ENCODE assay signal across 28 mouse cellular contexts in genomic region chr9:53835039-53835438, GRCm38 (mm10). TPM values are rescaled to one million over a fixed set of nuclear protein-coding genes. Genes with fewer than 3 reads are reported as not detected.
DNase-seq lines count a peak whose midpoint lies in the region; ATAC-seq and TF ChIP-seq lines count a peak whose summit lies in the region.
"Had no signal": no experiment of that assay in that cellular context is flagged by ENCODE, and none has a peak within 500 bp of the region (broad histone marks: within the 10 kb centered on the region; RNA-seq: fewer than 3 reads in every experiment).

No protein-coding gene starts in this region.

- DNase-seq in gastrocnemius, adult 2 months: peak; percentile 59
- DNase-seq in gastrocnemius, adult 8-10 months (ENCODE audit: low spot score in 2 of 2): peak; percentile 17 to 31
- DNase-seq in gastrocnemius, postnatal 25 days: peak; percentile 57
- no peak for DNase-seq in limb, embryonic 10.5 days (ENCODE audit: low spot score)
- DNase-seq in midbrain, embryonic 14.5 days: no peak
- DNase-seq: adrenal gland, adult 8-10 months; adrenal gland, postnatal 25 days; cerebellum, adult 11-12 months; cerebellum, adult 8-10 months; cerebellum, postnatal 36 days; embryo, embryonic 11 days; heart, adult 18-20 months; heart, postnatal 10 days; heart, postnatal 36 days had no signal

- no peaks in the 10 kb centered on the region for H3K4me1 ChIP-seq in limb, embryonic 10.5 days
- H3K4me1 ChIP-seq in midbrain, embryonic 14.5 days (ENCODE audit: control insufficient read depth, insufficient read depth, low read length): no peaks in the 10 kb centered on the region
- H3K4me1 ChIP-seq in forebrain, embryonic 15.5 days: no peaks in the 10 kb centered on the region
- H3K4me1 ChIP-seq: embryonic facial prominence, embryonic 10.5 days; embryonic facial prominence, embryonic 13.5 days; forebrain, embryonic 12.5 days; heart, embryonic 12.5 days; heart, embryonic 15.5 days; hindbrain, embryonic 15.5 days had no signal

- H3K9ac ChIP-seq in midbrain, embryonic 14.5 days (replicated peaks; ENCODE audit: low read length): no peak overlapping the region
- H3K9ac ChIP-seq in forebrain, embryonic 15.5 days (replicated peaks): no peak overlapping the region
- H3K9ac ChIP-seq: embryonic facial prominence, embryonic 13.5 days; forebrain, embryonic 12.5 days; heart, embryonic 12.5 days; heart, embryonic 15.5 days; hindbrain, embryonic 15.5 days had no signal

- H3K9me3 ChIP-seq in limb, embryonic 10.5 days (replicated peaks): no peaks in the 10 kb centered on the region
- no peaks in the 10 kb centered on the region for H3K9me3 ChIP-seq in midbrain, embryonic 14.5 days (ENCODE audit: control insufficient read depth, low read length)
- no peaks in the 10 kb centered on the region for H3K9me3 ChIP-seq in forebrain, embryonic 15.5 days
- H3K9me3 ChIP-seq: embryonic facial prominence, embryonic 10.5 days; embryonic facial prominence, embryonic 13.5 days; forebrain, embryonic 12.5 days; heart, embryonic 12.5 days; heart, embryonic 15.5 days; hindbrain, embryonic 15.5 days had no signal

- intact Hi-C loops in gastrocnemius, adult 2 months (cut with DNase I): no loop called here

- no peak overlapping the region for H3K4me2 ChIP-seq in midbrain, embryonic 14.5 days (ENCODE audit: low read length)
- H3K4me2 ChIP-seq in forebrain, embryonic 15.5 days (replicated peaks): no peak overlapping the region
- H3K4me2 ChIP-seq: embryonic facial prominence, embryonic 13.5 days; forebrain, embryonic 12.5 days; heart, embryonic 12.5 days; heart, embryonic 15.5 days; hindbrain, embryonic 15.5 days had no signal

- no peak overlapping the region for H3K4me3 ChIP-seq in gastrocnemius, adult 2 months
- H3K4me3 ChIP-seq in limb, embryonic 10.5 days: no peak overlapping the region
- no peak overlapping the region for H3K4me3 ChIP-seq in midbrain, embryonic 14.5 days (replicated peaks; ENCODE audit: low read depth, low read length)
- H3K4me3 ChIP-seq in forebrain, embryonic 15.5 days: no peak overlapping the region
- H3K4me3 ChIP-seq: embryonic facial prominence, embryonic 10.5 days; embryonic facial prominence, embryonic 13.5 days; erythroblast, embryonic 14.5 days; forebrain, embryonic 12.5 days; heart, embryonic 12.5 days; heart, embryonic 15.5 days; hindbrain, embryonic 15.5 days had no signal

- H3K36me3 ChIP-seq in limb, embryonic 10.5 days: no peaks in the 10 kb centered on the region
- no peaks in the 10 kb centered on the region for H3K36me3 ChIP-seq in midbrain, embryonic 14.5 days (ENCODE audit: control insufficient read depth, insufficient read depth, low read length)
- H3K36me3 ChIP-seq in forebrain, embryonic 15.5 days: no peaks in the 10 kb centered on the region
- H3K36me3 ChIP-seq: embryonic facial prominence, embryonic 10.5 days; embryonic facial prominence, embryonic 13.5 days; forebrain, embryonic 12.5 days; heart, embryonic 12.5 days; heart, embryonic 15.5 days; hindbrain, embryonic 15.5 days had no signal

- H3K27ac ChIP-seq in gastrocnemius, adult 2 months: no peak overlapping the region
- no peak overlapping the region for H3K27ac ChIP-seq in limb, embryonic 10.5 days
- no peak overlapping the region for H3K27ac ChIP-seq in midbrain, embryonic 14.5 days (replicated peaks; ENCODE audit: low read depth, low read length)
- no peak overlapping the region for H3K27ac ChIP-seq in forebrain, embryonic 15.5 days (replicated peaks)
- H3K27ac ChIP-seq: embryonic facial prominence, embryonic 10.5 days; embryonic facial prominence, embryonic 13.5 days; forebrain, embryonic 12.5 days; heart, embryonic 15.5 days; hindbrain, embryonic 15.5 days had no signal

- 56% methylated on average over 3 of the region's 3 CpGs for WGBS in limb, embryonic 10.5 days
- WGBS in midbrain, embryonic 14.5 days: 69% methylated on average over 3 of the region's 3 CpGs
- 72% methylated on average over 3 of the region's 3 CpGs for WGBS in forebrain, embryonic 15.5 days

- H3K27me3 ChIP-seq in limb, embryonic 10.5 days (ENCODE audit: low read depth, poor library complexity, severe bottlenecking): no peaks in the 10 kb centered on the region
- no peaks in the 10 kb centered on the region for H3K27me3 ChIP-seq in midbrain, embryonic 14.5 days (ENCODE audit: control insufficient read depth, insufficient read depth, low read length)
- no peaks in the 10 kb centered on the region for H3K27me3 ChIP-seq in forebrain, embryonic 15.5 days
- H3K27me3 ChIP-seq: embryonic facial prominence, embryonic 13.5 days; forebrain, embryonic 12.5 days; heart, embryonic 12.5 days; heart, embryonic 15.5 days; hindbrain, embryonic 15.5 days had no signal

- TF ChIP-seq CTCF in gastrocnemius, adult 2 months (IDR thresholded peaks at IDR 0.05): no peak

- ATAC-seq in midbrain, embryonic 14.5 days (ENCODE audit: low FRiP score, low TSS enrichment): no peak
- ATAC-seq in forebrain, embryonic 15.5 days (replicated peaks): no peak
- ATAC-seq: CD4-positive, CD25-positive, alpha-beta regulatory T cell, adult 4 months; forebrain, embryonic 16.5 days; intestine, postnatal 0 days had no signal

RNA-seq across cellular contexts. Expression of gene Sln, which starts 14.9 kb away (rescaled TPM):
- under 1 TPM; 0.50 to 0.54 TPM for total RNA-seq in gastrocnemius, adult 2 months (2021)
- 1 to 10 TPM in 1 of 4 experiments, under 1 TPM in 3; 0.39 to 1.1 (median 0.65) TPM for total RNA-seq in gastrocnemius, adult 8-10 months (2022)
- total RNA-seq in gastrocnemius, postnatal 25 days (2021): 1 to 10 TPM in 1 of 2 experiments, under 1 TPM in 1; 0.40 to 1.8 TPM
- 0.25 TPM in 1 of 2 replicates, not detected in the other for polyA plus RNA-seq in limb, embryonic 10.5 days (2016; fragmentation: Nextera tagmentation; extraction: Ambion mirVana)
- not detected in 2 replicates for polyA plus RNA-seq in midbrain, embryonic 14.5 days (2014; fragmentation: Nextera tagmentation; extraction: Ambion mirVana)
- polyA plus RNA-seq in forebrain, embryonic 15.5 days (2015; fragmentation: Nextera tagmentation; extraction: Ambion mirVana): 1.3 and 1.5 TPM in 2 replicates
- total RNA-seq: adrenal gland, adult 8-10 months; adrenal gland, postnatal 25 days; MEL had no signal
- polyA plus RNA-seq: C2C12; CD4-positive, CD25-positive, alpha-beta regulatory T cell, adult 4 months; erythroblast, embryonic 14.5 days; intestine, embryonic 14.5 days had no signal

Comparison
In these comparisons a context has a peak if more than half of its experiments do, and no peak if none do; other contexts are left out.
1. DNase-seq: peak in gastrocnemius, adult 2 months (single experiment), gastrocnemius, adult 8-10 months (2 of 2) and gastrocnemius, postnatal 25 days (single experiment); none in limb, embryonic 10.5 days (single experiment) and midbrain, embryonic 14.5 days (single experiment).